Mouse (Mus musculus) hindbrain, embryonic 15.5 days (tissue): Measurements from ENCODE around the gene Ddx10. TPM values are rescaled to one million over a fixed set of nuclear protein-coding genes. Genes with fewer than 3 reads are reported as not detected.
A peak's percentile ranks its signal among the peaks of the same experiment; 100 is the strongest.

Source experiments
- ATAC-seq: fragments of 200-750 bp; cut with Nextera tagmentation; 2 replicates; pipeline ENCODE4 v1.8.0; 2017; ENCODE audit warnings: low read depth, moderate number of reproducible peaks, moderate TSS enrichment; ENCODE audit not compliant: low FRiP score
- H3K27ac ChIP-seq: fragments of 300-500 bp; sonication (generic); replicated peaks from 2 replicates; pipeline ENCODE4 v1.5.1; 2015; ENCODE audit warnings: mild to moderate bottlenecking, inconsistent platforms
- H3K27me3 ChIP-seq: fragments of 300-500 bp; sonication (generic); 2 replicates; pipeline ENCODE4 v1.6.1; 2015; ENCODE audit warnings: control low read depth, inconsistent platforms
- H3K36me3 ChIP-seq: fragments of 300-500 bp; sonication (generic); 2 replicates; pipeline ENCODE4 v1.6.1; 2015; ENCODE audit warnings: control low read depth, inconsistent platforms
- H3K4me1 ChIP-seq: fragments of 300-500 bp; sonication (generic); replicated peaks from 2 replicates; pipeline ENCODE4 v1.6.1; 2015; ENCODE audit warnings: control low read depth, inconsistent platforms
- H3K4me2 ChIP-seq: fragments of 300-500 bp; sonication (generic); 2 replicates; pipeline ENCODE4 v1.6.1; 2015; ENCODE audit warnings: moderate library complexity, mild to moderate bottlenecking, inconsistent platforms
- H3K4me3 ChIP-seq: fragments of 300-500 bp; sonication (generic); 2 replicates; pipeline ENCODE4 v1.5.1; 2015; ENCODE audit warnings: mild to moderate bottlenecking, inconsistent platforms
- H3K9ac ChIP-seq: fragments of 300-500 bp; sonication (generic); 2 replicates; pipeline ENCODE4 v1.6.1; 2015; ENCODE audit warnings: inconsistent platforms
- H3K9me3 ChIP-seq: fragments of 300-500 bp; sonication (generic); 2 replicates; pipeline ENCODE4 v1.6.1; 2016; ENCODE audit warnings: control low read depth, inconsistent platforms
- WGBS: fragments of 180-500 bp; shearing (Covaris S2); methylation state at CpG from one replicate; pipeline ENCODE4 v1.1.7; 2015; 5-methylcytosine and 5-hydroxymethylcytosine counted together
- polyA plus RNA-seq: library from polyadenylated mRNA; unstranded; fragments of >200 nt; fragmentation: Nextera tagmentation; extraction: Ambion mirVana; gene quantifications from 2 replicates; pipeline ENCODE4 v1.2.1, GENCODE M21; 2015

Ddx10 gene
- polyA plus RNA-seq, 1 experiment from 2014 or later, result 22.8 TPM

- H3K9ac ChIP-seq, result no peak overlapping the region
- 58% methylated on average over 12 of the region's 12 CpGs for WGBS
- no peak overlapping the region for H3K4me2 ChIP-seq
- no peaks in the 10 kb centered on the region for H3K36me3 ChIP-seq
- no peak for ATAC-seq
- H3K9me3 ChIP-seq, result no peaks in the 10 kb centered on the region
- H3K27ac ChIP-seq, result peak overlapping the region; percentile 53; the same call in 1 of the 2 replicates
- no peak overlapping the region for H3K4me3 ChIP-seq
- peaks cover 3% of the 10 kb centered on the region; the same call in 1 of the 2 replicates for H3K4me1 ChIP-seq
- no peaks in the 10 kb centered on the region for H3K27me3 ChIP-seq
These were observed 176.9 kb downstream of the Ddx10 start for GRCm38 (mm10) chr9:53070875-53071524.

DNA sequence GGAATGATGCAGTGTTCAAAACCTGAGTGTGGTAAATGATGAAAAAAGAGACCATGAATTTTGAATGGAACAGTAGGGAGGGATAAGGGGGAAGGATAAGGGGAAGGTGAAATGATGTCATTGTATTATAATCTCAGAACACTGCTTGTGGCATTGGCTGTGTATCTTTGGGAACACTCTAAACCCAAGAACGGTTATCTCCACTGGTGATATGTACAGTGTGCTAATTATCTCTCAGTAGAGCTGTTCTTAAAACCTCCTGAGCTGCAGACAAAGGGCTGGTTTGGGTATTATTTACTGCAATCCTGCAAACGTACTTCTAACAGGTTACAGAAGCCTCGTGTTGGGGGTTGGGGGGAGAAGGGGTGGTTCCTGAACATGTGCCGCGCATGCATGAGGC is 179.7 kb downstream of the Ddx10 start:
- H3K36me3 ChIP-seq, result no peaks in the 10 kb centered on the region
- H3K9ac ChIP-seq, result no peak overlapping the region
- no peak for ATAC-seq
- H3K9me3 ChIP-seq, result no peaks in the 10 kb centered on the region
- WGBS, result 91% methylated on average over 5 of the region's 5 CpGs
- peaks cover 3% of the 10 kb centered on the region; the same call in 1 of the 2 replicates for H3K4me1 ChIP-seq
- no peak overlapping the region for H3K4me3 ChIP-seq
- no peak overlapping the region for H3K4me2 ChIP-seq
- H3K27me3 ChIP-seq, result no peaks in the 10 kb centered on the region
- no peak overlapping the region for H3K27ac ChIP-seq

GRCm38 (mm10) chr9:53066428-53066827 is 181.4 kb downstream of the Ddx10 start:
- Histone ChIP-seq H3K4me3 (no peak overlapping the region), H3K27me3 (no peaks in the 10 kb centered on the region), H3K27ac (no peak overlapping the region), H3K9ac (no peak overlapping the region), H3K36me3 (no peaks in the 10 kb centered on the region), H3K9me3 (no peaks in the 10 kb centered on the region), H3K4me1 (peaks cover 3% of the 10 kb centered on the region; the same call in 1 of the 2 replicates), H3K4me2 (no peak overlapping the region)
- no peak for ATAC-seq
- 54% methylated on average over 4 of the region's 4 CpGs for WGBS

GRCm38 (mm10) chr9:53065028-53065427 is 182.8 kb downstream of the Ddx10 start:
- ATAC-seq, result no peak
- Histone ChIP-seq H3K4me2 (no peak overlapping the region), H3K4me3 (no peak overlapping the region), H3K36me3 (no peaks in the 10 kb centered on the region), H3K9ac (no peak overlapping the region), H3K9me3 (no peaks in the 10 kb centered on the region), H3K27ac (no peak overlapping the region), H3K27me3 (no peaks in the 10 kb centered on the region), H3K4me1 (no peaks in the 10 kb centered on the region)
- WGBS, result 73% methylated on average over 2 of the region's 2 CpGs

DNA sequence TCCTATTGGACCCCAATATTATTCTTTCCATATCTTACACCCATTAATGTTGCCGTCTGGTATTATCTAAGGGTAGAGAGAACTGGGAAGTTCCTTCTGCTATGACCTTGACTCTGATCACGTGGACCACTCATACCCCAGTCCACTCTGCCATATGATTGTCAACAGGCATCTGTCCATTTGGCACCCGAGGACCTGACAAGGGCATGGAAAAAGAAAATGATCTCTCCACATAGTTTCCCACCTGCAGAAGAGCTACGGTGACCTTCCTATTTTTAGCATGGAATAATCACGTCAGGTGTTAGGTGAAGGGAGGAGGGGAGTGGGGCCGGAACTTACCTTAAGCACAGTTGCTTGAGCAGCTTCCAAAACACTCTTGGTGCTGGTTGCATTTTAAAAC is 183.3 kb downstream of the Ddx10 start:
- whole genome bisulfite sequencing, result 85% methylated on average over 6 of the region's 6 CpGs
- Histone ChIP-seq H3K4me3 (no peak overlapping the region), H3K27ac (no peak overlapping the region), H3K27me3 (no peaks in the 10 kb centered on the region), H3K4me1 (no peaks in the 10 kb centered on the region), H3K9ac (no peak overlapping the region), H3K9me3 (no peaks in the 10 kb centered on the region), H3K36me3 (no peaks in the 10 kb centered on the region), H3K4me2 (no peak overlapping the region)
- ATAC-seq, result no peak

DNA sequence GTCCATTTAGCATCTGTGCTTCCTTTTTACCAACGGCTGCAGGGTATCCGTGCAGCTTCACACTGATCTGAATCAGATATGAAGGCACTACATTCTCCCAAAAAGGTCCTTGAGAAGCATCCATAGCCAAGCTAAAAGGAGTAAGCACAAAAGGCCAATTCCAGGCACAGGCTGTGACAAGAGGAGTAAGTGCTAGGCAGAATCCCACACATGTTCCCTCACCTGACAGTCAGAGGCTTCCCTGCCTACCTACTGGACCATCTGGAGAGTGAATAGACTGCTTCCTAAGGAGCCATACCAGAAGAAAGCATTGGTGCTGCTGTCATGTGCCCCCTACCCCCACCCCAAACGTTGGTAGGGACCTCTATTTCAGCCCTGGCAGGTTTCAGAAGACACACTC is 192.5 kb downstream of the Ddx10 start:
- H3K9ac ChIP-seq, result no peak overlapping the region
- no peak overlapping the region for H3K4me2 ChIP-seq
- ATAC-seq, result no peak
- 63% methylated on average over 3 of the region's 3 CpGs for WGBS
- H3K4me3 ChIP-seq, result no peak overlapping the region
- no peaks in the 10 kb centered on the region for H3K4me1 ChIP-seq
- no peaks in the 10 kb centered on the region for H3K27me3 ChIP-seq
- H3K9me3 ChIP-seq, result no peaks in the 10 kb centered on the region
- H3K27ac ChIP-seq, result no peak overlapping the region
- H3K36me3 ChIP-seq, result no peaks in the 10 kb centered on the region

Other genes starting within 250 kb of the Ddx10 start
- 0.34 and 0.35 TPM in 2 replicates for gene Exph5, start 53.6 kb upstream of the Ddx10 start, polyA plus RNA-seq
- 6.8 and 7.9 TPM in 2 replicates for gene Kdelc2, start 136.0 kb upstream of the Ddx10 start, polyA plus RNA-seq
- 0.29 and 0.55 TPM in 2 replicates for gene 4930550C14Rik, start 154.3 kb upstream of the Ddx10 start, polyA plus RNA-seq